Comparison of ENCODE assay signal across 12 mouse cellular contexts in genomic region chr15:86345907-86346306, GRCm38 (mm10).
DNase-seq lines count a peak whose midpoint lies in the region; ATAC-seq and TF ChIP-seq lines count a peak whose summit lies in the region.
"Had no signal": no experiment of that assay in that cellular context is flagged by ENCODE, and none has a peak within 500 bp of the region (broad histone marks: within the 10 kb centered on the region; RNA-seq: fewer than 3 reads in every experiment).

No protein-coding gene starts in this region.

- no peaks in the 10 kb centered on the region for H3K36me3 ChIP-seq in hindbrain, embryonic 13.5 days
- no peaks in the 10 kb centered on the region for H3K36me3 ChIP-seq in hindbrain, embryonic 12.5 days
- H3K36me3 ChIP-seq in stomach, postnatal 0 days (ENCODE audit: control insufficient read depth, insufficient read depth, low read length), result no peaks in the 10 kb centered on the region
- H3K36me3 ChIP-seq: lung, embryonic 15.5 days; neural tube, embryonic 12.5 days had no signal

- no peak for ATAC-seq in hindbrain, embryonic 13.5 days (ENCODE audit: low FRiP score)
- no peak for ATAC-seq in hindbrain, embryonic 12.5 days (ENCODE audit: low FRiP score)
- ATAC-seq in neutrophil, adult 5-6 weeks (ENCODE audit: extremely low read depth, insufficient number of reproducible peaks, low FRiP score, poor library complexity, severe bottlenecking), result peak; percentile 20; the same call in 1 of the 2 replicates
- ATAC-seq in stomach, postnatal 0 days (ENCODE audit: low FRiP score, low TSS enrichment), result no peak
- ATAC-seq: Patski had no signal

- H3K9me3 ChIP-seq in hindbrain, embryonic 13.5 days, result no peaks in the 10 kb centered on the region
- H3K9me3 ChIP-seq in hindbrain, embryonic 12.5 days (replicated peaks), result no peaks in the 10 kb centered on the region
- no peaks in the 10 kb centered on the region for H3K9me3 ChIP-seq in stomach, postnatal 0 days (ENCODE audit: control insufficient read depth, low read length)
- H3K9me3 ChIP-seq: lung, embryonic 15.5 days; neural tube, embryonic 12.5 days had no signal

- H3K4me2 ChIP-seq in hindbrain, embryonic 13.5 days, result no peak overlapping the region
- no peak overlapping the region for H3K4me2 ChIP-seq in hindbrain, embryonic 12.5 days (replicated peaks)
- H3K4me2 ChIP-seq in stomach, postnatal 0 days (replicated peaks; ENCODE audit: low read depth), result no peak overlapping the region
- H3K4me2 ChIP-seq: lung, embryonic 15.5 days; neural tube, embryonic 12.5 days had no signal

- peaks cover 63% of the 10 kb centered on the region for H3K4me1 ChIP-seq in hindbrain, embryonic 13.5 days (replicated peaks)
- H3K4me1 ChIP-seq in hindbrain, embryonic 12.5 days, result peaks cover 39% of the 10 kb centered on the region
- H3K4me1 ChIP-seq in stomach, postnatal 0 days (replicated peaks; ENCODE audit: control insufficient read depth, insufficient read depth), result no peaks in the 10 kb centered on the region

- peak overlapping the region; percentile 61 for H3K27ac ChIP-seq in hindbrain, embryonic 13.5 days
- no peak overlapping the region for H3K27ac ChIP-seq in hindbrain, embryonic 12.5 days
- H3K27ac ChIP-seq in stomach, postnatal 0 days (replicated peaks), result no peak overlapping the region
- H3K27ac ChIP-seq: lung, embryonic 15.5 days; neural tube, embryonic 12.5 days had no signal

- no peak for TF ChIP-seq EP300 in stomach, postnatal 0 days (optimal IDR thresholded peaks at IDR 0.05)

- no peak overlapping the region for H3K9ac ChIP-seq in hindbrain, embryonic 13.5 days
- H3K9ac ChIP-seq in hindbrain, embryonic 12.5 days, result no peak overlapping the region
- H3K9ac ChIP-seq in stomach, postnatal 0 days (ENCODE audit: low read length), result no peak overlapping the region
- H3K9ac ChIP-seq: lung, embryonic 15.5 days; neural tube, embryonic 12.5 days had no signal

- H3K4me3 ChIP-seq in hindbrain, embryonic 13.5 days, result no peak overlapping the region
- no peak overlapping the region for H3K4me3 ChIP-seq in hindbrain, embryonic 12.5 days
- no peak overlapping the region for H3K4me3 ChIP-seq in stomach, postnatal 0 days (ENCODE audit: low read depth, low read length)
- H3K4me3 ChIP-seq: lung, embryonic 15.5 days; neural tube, embryonic 12.5 days had no signal

- H3K27me3 ChIP-seq in hindbrain, embryonic 13.5 days, result no peaks in the 10 kb centered on the region
- no peaks in the 10 kb centered on the region for H3K27me3 ChIP-seq in hindbrain, embryonic 12.5 days
- no peaks in the 10 kb centered on the region for H3K27me3 ChIP-seq in stomach, postnatal 0 days (ENCODE audit: control insufficient read depth, insufficient read depth, low read length)
- H3K27me3 ChIP-seq: lung, embryonic 15.5 days; neural tube, embryonic 12.5 days; Patski had no signal

- 81% methylated on average over 9 of the region's 9 CpGs for WGBS in hindbrain, embryonic 13.5 days
- WGBS in hindbrain, embryonic 12.5 days, result 80% methylated on average over 9 of the region's 9 CpGs
- WGBS in stomach, postnatal 0 days, result 68% methylated on average over 9 of the region's 9 CpGs

- TF ChIP-seq CTCF in stomach, postnatal 0 days (IDR thresholded peaks at IDR 0.05; ENCODE audit: low read depth), result no peak

- DNase-seq in Muller cell, postnatal 12 days (ENCODE audit: inconsistent ontology term), result peak; percentile 30
- peak; percentile 79 for DNase-seq in induced T-regulatory cell, adult 2 months (ENCODE audit: low read depth)
- DNase-seq in right cerebral cortex, adult 2 months (ENCODE audit: low spot score in 2 of 2), result no peak
- DNase-seq in cerebellum, adult 8-10 months, result no peak
- DNase-seq in stomach, postnatal 0 days (ENCODE audit: low spot score), result no peak
- DNase-seq: kidney, postnatal 14 days had no signal

Comparison
In these comparisons a context has a peak if more than half of its experiments do, and no peak if none do; other contexts are left out.
1. DNase-seq: peak in Muller cell, postnatal 12 days (single experiment) and induced T-regulatory cell, adult 2 months (single experiment); none in right cerebral cortex, adult 2 months (0 of 2), cerebellum, adult 8-10 months (single experiment) and stomach, postnatal 0 days (single experiment).